Mouse (Mus musculus) spleen, postnatal 36 days (tissue): ENCODE measurements around the gene Il18r1.

Experiments
- DNase-seq, 2 experiments: peaks; one replicate each; pipeline ENCODE4 v3.0.0; 2022; ENCODE audit warnings: low spot score in 2 of 2, mixed read lengths in 1 of 2

Gene Il18r1

DNA sequence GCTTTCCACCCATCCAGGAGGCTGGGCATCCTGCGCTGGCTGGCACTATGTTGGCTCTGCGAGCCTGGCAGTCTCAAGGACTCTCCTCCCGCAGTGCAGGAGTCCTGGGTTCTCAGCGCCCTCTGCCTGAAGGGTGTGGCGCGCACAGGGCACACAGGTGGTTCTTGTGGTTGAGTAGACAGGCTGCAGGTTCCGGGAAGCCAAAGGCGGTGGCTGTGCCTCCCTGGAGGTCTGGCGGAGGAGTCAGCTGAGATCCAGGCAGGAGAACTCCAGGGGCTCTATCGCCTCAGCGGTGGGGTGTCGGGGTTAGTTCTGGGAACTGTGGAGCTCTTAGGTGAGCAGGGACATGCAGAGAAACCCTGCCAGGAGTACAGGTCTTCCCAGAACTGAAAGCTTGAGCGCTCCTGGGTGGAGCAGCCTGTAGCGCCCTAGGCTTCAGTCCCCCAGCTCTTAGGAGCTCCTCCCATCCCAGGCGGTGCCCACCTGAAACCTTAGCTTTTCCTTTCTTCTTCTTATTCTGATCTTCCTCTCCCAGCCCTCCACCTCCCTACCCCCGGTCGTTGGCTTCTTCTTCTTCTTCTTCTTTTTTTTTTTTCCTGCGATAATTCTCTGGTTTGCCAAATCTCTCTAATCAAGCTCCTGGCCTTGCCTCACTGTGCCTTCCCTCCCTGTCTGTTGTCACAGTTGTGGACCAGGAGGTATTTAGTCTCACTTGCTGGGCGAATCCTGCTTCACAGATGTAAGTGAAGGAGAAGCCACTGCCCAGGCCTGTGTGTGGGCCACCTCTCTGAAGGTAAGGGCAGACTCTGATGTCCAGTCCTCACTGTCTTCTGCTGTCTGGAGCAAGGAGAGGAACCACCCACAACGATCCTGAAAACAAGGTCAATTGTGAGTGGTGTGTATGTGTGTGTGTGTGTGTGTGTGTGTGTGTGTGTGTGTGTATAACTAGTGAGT, at the start of gene Il18r1:
Gene Il18r1, plus strand, starts transcription at position 76 of the 954 bp plus-strand sequence.
- peak; percentile 54 to 66 for DNase-seq

- no peak for DNase-seq
These were observed 48.3 kb upstream of the Il18r1 start for GRCm38 (mm10) chr1:40417034-40417433.

GRCm38 (mm10) chr1:40418512-40418911, 46.8 kb upstream of the Il18r1 start:
- no peak for DNase-seq

- no peak for DNase-seq
These were observed 41.5 kb upstream of the Il18r1 start for GRCm38 (mm10) chr1:40423892-40424291.

DNA sequence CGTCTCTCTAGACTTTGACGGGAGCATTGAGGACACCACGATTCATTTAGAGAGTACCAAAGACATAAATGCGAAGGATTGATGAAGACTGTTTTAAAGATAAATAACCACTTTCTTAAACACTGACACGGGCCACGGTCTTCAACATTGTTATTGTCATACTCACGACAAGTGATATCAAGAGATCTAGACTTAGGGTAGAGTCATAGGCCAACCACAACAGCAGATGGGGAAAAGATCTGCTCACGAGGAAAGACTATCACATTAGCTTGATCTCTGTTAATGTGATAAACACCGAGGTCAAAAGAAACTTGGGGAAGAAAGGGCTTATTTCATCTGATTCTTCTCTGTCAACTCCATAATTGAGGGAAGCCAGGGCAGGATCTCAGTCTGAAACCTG, 38.1 kb upstream of the Il18r1 start:
- DNase-seq = no peak

GRCm38 (mm10) chr1:40427901-40428300, 37.5 kb upstream of the Il18r1 start:
- DNase-seq = no peak

DNA sequence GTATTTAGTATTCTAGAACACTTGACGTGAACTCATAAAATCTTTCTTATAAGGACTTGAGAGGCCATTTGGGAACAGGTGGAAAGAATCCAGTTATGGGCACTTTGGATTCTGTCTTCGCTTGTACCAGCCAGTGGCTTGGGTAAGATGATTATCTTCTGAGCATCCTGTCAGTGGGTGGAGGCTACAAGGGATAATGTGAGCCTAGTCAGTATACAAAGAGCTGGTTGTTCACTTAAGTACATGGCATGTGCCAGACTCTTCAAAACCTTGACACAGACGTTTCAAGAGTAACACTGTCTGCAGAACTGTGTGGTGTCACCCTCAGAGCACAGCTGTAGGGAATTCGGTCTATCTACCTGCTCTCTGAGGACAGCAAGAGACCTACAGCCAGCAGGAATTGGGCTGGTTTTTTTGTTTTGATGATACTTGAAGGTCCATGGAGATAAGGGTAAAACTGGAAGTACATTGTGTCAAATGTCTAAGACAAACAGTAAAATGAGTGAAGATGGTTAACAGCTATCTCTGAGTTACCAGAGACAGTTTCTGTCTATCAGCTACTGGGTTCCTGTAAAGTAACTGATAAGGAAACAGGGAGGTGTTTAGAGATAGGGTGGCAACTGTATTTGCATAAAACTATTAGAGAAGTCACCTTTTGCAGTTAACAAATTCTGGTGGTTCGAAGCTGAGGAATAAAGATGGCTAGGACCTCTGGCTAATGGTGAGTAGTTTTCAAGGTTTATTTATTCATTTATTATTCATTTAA, 36.3 kb upstream of the Il18r1 start, which contains the start of gene Il1rl1:
Gene Il1rl1, plus strand, starts transcription at position 661 of the 766 bp plus-strand sequence.
- no peak for DNase-seq

DNA sequence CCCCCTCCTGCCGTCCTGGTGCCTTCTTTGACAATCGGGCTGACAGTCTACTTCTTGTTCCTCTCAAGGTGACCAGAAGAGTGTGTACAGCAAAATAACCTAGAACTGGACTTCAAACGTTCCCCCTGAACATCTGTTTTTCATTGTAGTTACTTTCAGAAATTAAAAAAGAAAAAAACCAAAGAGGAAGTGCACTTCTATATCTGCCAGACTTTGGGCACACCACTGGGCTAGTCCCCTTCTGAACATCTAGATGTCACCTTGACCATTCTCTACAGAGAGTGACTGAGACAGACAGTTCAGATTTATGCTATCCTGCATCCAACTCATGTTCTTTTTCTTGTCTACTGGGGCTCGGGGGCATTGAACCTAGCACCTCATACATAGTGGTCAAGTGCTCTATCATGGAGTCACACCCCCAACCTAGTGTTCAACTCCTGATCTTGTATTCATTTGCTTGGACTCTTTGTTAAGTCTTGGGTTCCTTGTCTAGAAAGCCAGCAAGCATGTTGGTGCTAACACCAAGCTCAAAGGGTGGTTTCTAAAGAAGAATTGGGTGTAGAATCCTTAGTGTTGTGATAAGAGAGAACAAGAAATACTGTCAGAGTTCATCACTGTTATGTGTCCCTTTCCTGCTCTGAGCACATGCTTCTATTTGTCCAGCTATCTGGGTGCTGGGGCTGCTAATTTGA, 35.1 kb upstream of the Il18r1 start:
- no peak for DNase-seq

GRCm38 (mm10) chr1:40432169-40432568, 33.2 kb upstream of the Il18r1 start:
- DNase-seq = no peak

GRCm38 (mm10) chr1:40435936-40436335, 29.4 kb upstream of the Il18r1 start:
- DNase-seq = no peak

DNA sequence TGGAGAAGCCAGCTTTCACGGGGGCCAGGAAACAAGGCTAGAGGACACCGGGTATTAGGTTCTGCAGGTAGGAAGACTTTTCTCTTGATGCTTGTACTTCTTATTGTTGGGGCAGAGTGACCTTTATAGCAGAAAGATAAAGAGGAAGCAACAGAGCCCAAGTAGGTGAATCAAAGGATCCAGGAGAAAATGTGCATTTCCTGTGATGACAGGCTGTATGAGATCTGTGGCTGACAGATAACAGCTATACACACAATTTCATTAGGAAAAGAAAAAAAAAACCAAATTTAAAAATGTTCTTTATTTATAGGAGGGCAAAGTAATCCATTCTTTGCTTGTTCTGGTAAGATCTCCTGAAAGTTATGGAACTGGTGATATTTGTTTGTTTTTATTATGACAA, 28.0 kb upstream of the Il18r1 start:
- DNase-seq = no peak

GRCm38 (mm10) chr1:40439504-40439903, 25.8 kb upstream of the Il18r1 start:
- DNase-seq = no peak

DNA sequence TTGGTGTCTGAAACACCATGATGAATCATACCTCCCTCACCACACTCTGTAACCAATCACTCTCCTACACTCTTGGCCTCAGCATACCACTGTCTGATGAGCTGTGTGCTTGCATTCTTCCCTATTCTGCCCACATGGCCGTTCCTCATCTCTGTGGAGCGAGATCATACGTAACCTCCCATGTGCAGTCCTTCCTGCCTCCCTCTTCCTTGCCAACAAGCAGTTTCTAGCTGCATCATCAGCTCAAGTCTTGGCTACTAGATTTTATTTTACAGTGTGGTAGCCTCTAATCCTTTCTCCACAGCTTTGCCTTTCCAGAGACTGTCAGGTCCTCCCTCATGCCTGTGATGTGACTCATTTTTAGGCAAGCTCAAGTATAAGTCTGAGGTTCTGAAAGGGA, 20.6 kb upstream of the Il18r1 start:
- DNase-seq = no peak

DNA sequence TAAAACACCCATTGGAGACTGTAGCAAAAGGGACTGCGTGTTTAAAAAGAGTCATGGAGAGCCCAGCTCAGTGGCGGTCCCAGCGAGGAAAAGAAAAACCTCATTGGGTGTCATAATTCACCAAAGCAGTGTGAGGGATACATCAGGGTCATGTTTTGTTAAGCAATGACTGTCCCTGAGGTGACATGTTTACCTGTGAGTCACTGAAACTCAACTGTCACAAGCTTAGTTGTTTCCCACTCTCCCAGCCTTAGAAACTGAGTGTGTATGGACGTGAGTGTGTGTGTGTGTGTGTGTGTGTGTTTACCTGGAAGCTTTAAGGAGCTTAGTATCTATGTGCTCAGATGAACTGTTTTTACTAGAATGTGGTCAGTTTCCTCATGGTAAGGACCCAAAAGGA, 2.0 kb downstream of the Il18r1 start:
- DNase-seq = no peak

GRCm38 (mm10) chr1:40468805-40469204, 3.5 kb downstream of the Il18r1 start:
- no peak for DNase-seq

GRCm38 (mm10) chr1:40469900-40470299, 4.5 kb downstream of the Il18r1 start:
- no peak for DNase-seq

DNA sequence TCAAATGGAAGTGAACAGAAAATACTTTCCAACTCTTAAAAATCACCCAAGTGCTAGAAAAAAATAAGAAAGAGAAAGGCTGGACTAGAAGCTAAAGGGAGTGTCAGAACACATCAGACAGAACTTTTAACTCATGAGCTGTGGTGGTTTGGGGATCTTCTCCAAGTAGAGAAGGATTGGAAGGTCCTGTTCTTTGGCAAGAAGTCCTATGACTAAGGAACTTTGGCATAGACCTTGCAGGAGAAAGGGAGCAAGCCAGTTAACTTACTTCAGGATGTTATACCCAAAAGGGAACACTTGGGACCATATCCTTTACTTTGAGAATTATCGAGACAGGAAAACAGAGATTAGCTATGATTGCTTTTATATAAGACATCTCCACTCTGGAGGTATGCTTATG, 7.0 kb downstream of the Il18r1 start:
- no peak for DNase-seq

DNA sequence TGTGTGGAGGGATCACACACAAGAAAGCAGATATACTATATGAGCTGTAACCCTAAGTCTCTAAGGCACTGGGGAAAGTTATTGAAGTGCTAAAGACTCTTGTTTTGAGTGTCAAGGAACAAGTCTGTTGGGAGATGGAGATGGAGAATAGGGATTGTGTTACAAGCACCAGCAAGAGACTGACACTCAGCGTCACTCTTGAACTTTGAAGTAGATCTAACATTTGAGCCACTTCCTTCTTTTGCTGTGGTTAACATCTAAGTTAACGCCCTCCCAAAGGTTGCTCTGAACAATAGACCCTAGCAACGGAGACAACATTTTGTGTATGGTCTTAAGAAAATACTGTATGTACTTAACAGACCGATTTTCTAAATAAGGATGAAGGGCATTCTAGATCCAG, 8.3 kb downstream of the Il18r1 start:
- DNase-seq = peak in 1 of 2 experiments; percentile 28

- no peak for DNase-seq
These were observed 9.0 kb downstream of the Il18r1 start for GRCm38 (mm10) chr1:40474336-40474735.

DNA sequence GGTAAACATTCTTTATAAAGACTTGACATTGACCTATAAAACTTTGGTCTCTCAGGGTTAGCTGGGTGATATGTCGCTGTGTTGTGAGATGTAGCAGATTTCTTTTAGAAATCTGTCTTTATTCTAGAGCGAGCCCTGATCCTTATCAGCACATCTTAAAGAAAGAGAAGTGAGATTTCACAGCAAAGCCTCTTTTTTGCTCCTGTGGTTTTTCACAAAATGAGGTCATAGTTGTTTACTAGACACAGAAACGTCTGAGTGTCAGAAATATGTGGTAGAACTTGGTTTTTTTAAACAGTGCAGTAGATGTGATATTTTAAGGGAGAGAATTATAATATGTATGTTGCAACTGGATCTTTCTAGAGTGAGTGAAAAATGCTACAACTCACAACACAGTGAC, 10.3 kb downstream of the Il18r1 start:
- peak in 1 of 2 experiments; percentile 41 for DNase-seq

DNA sequence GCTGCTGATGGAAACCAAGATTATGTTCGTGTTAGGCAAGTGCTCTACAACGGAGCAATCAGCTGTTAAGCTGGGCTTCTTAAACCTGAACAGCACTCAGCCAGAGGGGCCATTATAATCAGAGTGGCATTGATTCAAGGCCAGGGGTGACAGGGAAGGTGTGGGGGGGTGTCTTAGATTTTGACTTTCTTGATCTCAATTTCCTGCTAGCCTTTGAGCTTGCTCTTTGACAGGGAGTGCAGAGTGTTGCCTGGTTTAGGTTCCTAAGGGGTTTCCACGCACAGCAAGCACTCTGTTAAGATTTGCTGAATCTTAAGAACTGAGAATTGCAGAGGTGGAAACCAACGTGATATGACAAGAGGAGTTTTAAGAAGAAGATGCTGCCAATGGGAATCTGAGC, 11.4 kb downstream of the Il18r1 start:
- DNase-seq = no peak

- peak; percentile 41 to 54 for DNase-seq
These were observed 14.2 kb downstream of the Il18r1 start for GRCm38 (mm10) chr1:40479505-40479923.
